Mouse (Mus musculus): ENCODE results near the gene Eva1b. TPM values are rescaled to one million over a fixed set of nuclear protein-coding genes. Genes with fewer than 3 reads are reported as not detected.
A peak's percentile ranks its signal among the peaks of the same experiment; 100 is the strongest.
"Not testable (repeated sequence)": the region's sequence is repeated elsewhere in the genome, so short reads cannot be mapped to it uniquely, and the experiment has no call there.

Eva1b gene
- polyA plus RNA-seq, 1 experiment, result 21.2 TPM

DNA sequence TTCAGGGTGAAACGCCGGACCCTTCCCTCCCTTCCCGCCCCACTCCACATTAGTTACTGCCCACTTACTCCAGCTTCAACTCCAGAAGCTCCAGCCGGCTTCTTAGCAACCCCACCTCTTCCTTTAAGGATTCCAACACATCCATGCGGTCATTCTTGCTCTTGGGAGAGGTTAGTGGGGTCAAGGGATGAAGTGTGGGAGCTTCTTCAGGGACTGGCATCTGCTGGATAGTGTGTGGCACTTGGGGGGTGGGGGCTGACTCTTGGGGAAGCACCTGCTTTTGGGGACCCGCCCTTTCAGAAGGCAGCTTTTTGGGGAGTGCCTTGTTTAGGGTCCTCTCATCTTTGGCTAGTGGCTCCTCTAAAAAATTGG is 3.4 kb downstream of the Eva1b start:
- WGBS, result 71% methylated on average over 6 of the region's 6 CpGs
- no peak for DNase-seq (ENCODE audit: low read depth, low spot score)

DNA sequence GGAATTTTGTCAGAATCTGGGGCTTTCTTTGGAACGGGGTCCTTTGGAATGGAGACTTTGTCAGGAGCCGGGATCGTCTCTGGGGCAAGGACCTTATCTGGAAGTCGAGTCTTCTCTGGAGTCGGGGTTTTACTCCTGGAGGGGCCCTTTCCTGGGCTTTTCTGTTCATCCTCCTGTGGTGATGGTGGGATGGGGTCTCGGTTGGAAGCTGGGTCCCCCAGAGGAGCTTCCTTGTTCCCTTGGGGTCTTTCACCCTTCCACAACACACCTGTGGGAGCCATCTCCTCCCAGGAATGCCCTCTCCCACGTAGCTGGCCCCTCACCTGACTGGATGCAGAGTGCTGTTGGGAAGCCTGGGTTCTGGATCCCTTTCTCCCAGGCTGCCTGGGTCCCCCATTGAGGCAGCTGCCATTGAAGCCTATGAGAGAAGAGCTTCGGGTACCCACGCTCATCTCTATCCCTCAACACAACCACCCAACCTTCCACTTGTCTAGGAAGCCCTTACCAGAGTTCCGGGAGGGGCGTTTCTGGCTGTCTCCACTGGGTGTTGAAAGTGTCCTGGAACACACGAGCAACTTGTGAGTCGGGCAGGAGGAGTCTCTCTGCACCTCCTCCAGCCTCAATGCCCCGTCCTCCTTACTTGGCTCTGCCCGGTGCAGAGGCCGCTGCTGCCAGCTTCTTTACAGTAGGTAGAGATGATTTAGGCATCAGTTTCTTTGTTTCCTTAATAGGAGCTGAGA is 4.3 kb downstream of the Eva1b start:
- no peak for DNase-seq (ENCODE audit: low read depth, low spot score)
- 83% methylated on average over 16 of the region's 16 CpGs for WGBS

DNA sequence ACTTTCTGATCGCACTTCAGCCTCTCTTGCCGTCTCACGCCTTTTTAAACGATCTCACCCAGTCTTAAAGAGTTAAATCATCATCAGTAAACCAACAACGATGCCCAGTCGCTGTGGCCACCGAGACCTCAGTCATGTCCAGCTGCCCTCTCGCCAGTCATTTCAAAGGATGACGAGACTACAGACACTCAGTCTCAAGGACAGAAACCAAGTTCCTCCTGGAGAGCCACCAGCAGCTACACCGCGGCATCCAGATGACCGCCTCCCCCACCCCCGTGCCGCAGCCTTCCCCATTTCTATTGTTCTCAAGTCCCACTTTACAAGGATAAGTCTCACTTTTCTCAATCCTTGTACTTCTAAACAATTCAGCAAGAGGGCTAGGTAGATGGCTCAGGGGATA is 5.3 kb downstream of the Eva1b start:
- DNase-seq (ENCODE audit: low read depth, low spot score), result no peak
- WGBS, result 64% methylated on average over 14 of the region's 14 CpGs

DNA sequence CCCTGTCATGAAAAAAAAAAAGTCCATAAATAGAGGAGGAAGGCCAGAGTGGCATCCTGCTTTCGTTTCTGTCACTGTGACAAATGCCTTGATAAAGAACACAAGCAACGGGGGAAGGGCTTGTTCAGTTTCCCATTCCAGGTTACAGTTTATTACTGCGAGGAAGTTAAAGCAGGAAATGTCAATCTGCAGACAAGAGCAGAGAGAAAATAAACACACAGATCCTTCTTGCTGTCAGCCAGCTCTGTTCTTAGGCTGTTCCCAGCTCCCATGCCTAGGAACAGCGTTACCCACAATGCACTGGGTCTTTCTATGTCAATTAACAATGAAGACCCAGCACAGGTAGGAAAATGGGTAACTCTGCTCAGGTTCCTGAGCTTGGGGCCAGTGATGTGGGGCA is 7.6 kb downstream of the Eva1b start:
- no peak for DNase-seq (ENCODE audit: low read depth, low spot score)
- WGBS, result 17% methylated on average over 4 of the region's 4 CpGs

GRCm38 (mm10) chr4:126155869-126156268 is 8.3 kb downstream of the Eva1b start:
- WGBS, result 9% methylated on average over 2 of the region's 2 CpGs
- no peak for DNase-seq (ENCODE audit: low read depth, low spot score)

- no peak for DNase-seq (ENCODE audit: low read depth, low spot score)
- WGBS, result 60% methylated on average over 5 of the region's 5 CpGs
Observed at GRCm38 (mm10) chr4:126156617-126157016, 9.1 kb downstream of the Eva1b start.

- DNase-seq (ENCODE audit: low read depth, low spot score), result no peak
- 91% methylated on average over 6 of the region's 6 CpGs for WGBS
Observed at GRCm38 (mm10) chr4:126157562-126157961, 10.0 kb downstream of the Eva1b start.

GRCm38 (mm10) chr4:126159455-126159854 is 11.9 kb downstream of the Eva1b start:
- no peak for DNase-seq (ENCODE audit: low read depth, low spot score)
- WGBS, result 82% methylated on average over 8 of the region's 8 CpGs

GRCm38 (mm10) chr4:126160981-126161380 is 13.4 kb downstream of the Eva1b start:
- DNase-seq (ENCODE audit: low read depth, low spot score), result no peak
- WGBS, result 90% methylated on average over 8 of the region's 8 CpGs

DNA sequence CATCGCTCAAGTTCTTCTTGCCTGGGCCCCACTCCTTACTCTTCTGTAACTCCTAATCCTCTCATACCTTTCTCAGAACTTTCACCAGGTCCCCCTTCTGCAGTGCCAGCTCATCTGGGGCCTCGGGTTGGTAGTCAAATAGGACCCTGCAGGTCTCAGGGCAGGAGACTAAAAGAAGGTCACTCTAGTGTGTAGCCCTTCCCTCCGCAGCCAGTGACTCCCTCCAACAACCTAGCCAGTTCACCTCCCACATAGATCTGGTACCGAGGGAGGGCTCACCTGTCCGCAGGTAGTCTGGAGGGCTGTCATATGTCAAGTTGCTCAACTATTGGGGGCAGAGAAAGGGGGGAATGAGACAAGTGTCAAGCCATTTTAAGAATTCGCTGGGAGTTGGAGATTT is 13.9 kb downstream of the Eva1b start:
- DNase-seq (ENCODE audit: low read depth, low spot score), result no peak
- 91% methylated on average over 6 of the region's 6 CpGs for WGBS

- WGBS, result 66% methylated on average over 9 of the region's 9 CpGs
Observed at GRCm38 (mm10) chr4:126161986-126162385, 14.4 kb downstream of the Eva1b start.

DNA sequence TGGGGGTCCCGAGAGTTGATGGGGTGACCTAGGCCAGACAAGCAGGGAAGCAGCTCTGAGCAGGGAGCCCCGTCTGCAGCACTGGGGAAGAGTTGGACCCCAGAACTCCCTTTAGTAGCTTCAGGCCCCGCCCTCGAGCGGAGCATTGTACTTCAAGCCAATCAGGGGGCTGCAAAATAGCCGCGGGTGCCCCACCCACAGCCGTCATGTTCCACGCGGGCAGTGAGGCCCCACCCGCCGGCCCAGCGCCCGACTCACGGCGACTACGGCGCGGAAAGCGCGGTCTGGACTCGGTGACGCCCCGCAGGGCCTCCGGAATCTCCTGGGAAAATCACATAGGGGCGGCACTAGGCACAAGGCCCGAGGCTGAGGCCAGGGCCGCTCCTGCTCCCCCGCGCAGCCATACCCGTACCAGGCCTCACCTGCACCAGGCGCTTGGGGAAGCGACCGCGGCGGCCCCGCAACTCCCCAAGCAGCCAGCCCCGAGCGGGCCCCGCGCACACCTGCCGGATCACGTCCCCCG is 15.1 kb downstream of the Eva1b start:
- WGBS, result under 1% methylated on average over 44 of the region's 44 CpGs
- DNase-seq (ENCODE audit: low read depth, low spot score), result no peak

More at GRCm38 (mm10) chr4:126161986-126162385, 14.4 kb downstream of the Eva1b start:
- no peak for DNase-seq (ENCODE audit: low read depth, low spot score)

GRCm38 (mm10) chr4:126163067-126163659 is 15.6 kb downstream of the Eva1b start, which contains the start of gene Sh3d21:
TSS of gene Sh3d21 (minus strand) at chr4:126163491.
- WGBS, result 4% methylated on average over 22 of the region's 22 CpGs
- no peak for DNase-seq (ENCODE audit: low read depth, low spot score)

DNA sequence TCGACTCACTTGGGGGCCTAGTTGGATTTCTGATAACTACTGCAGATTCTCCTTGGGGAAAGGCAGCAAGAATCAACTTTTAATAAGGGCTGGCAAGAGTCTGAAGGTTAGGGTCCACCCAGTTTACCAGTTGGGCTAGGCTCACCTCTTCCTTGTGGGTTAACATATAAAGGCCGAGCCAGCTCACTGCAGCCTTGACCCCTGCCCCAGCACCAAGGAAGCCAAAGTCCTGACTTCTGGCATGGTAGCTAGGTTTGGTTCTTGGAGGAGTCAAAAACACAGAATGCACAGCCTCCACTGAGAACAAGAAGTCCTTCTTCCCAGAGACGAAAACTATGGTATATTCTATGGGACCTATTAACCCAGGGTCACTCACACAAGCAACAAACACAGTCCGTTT is 16.1 kb downstream of the Eva1b start:
- peak; percentile 55 for DNase-seq (ENCODE audit: low read depth, low spot score)
- 35% methylated on average over 4 of the region's 4 CpGs for WGBS

DNA sequence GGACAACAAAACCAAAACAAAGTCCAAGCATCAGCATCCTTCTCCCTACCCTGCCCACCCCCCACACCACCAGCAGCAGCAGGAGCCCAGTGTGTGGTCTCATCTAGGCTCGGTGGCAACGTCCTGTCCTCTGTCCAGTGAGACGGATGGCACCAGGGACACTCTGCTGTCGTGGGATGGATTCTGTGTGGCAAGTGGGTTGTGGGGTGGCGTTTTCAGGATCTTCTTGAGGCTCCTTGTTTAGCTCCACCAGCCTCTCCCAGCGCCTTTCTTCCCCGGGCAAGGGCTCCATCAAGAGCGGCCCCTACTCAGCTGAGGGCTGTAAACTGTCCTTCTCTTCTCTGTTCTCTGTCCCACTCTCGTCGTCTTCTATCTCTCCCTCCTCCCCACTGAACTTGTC is 17.5 kb downstream of the Eva1b start:
- 69% methylated on average over 9 of the region's 10 CpGs for WGBS
- not testable (repeated sequence) for DNase-seq (ENCODE audit: low read depth, low spot score)

- 68% methylated on average over 3 of the region's 3 CpGs for WGBS
- DNase-seq (ENCODE audit: low read depth, low spot score), result no peak
Observed at GRCm38 (mm10) chr4:126166084-126166483, 18.5 kb downstream of the Eva1b start.

- 46% methylated on average over 6 of the region's 6 CpGs for WGBS
- DNase-seq (ENCODE audit: low read depth, low spot score), result no peak
Observed at GRCm38 (mm10) chr4:126168851-126169250, 21.3 kb downstream of the Eva1b start.

DNA sequence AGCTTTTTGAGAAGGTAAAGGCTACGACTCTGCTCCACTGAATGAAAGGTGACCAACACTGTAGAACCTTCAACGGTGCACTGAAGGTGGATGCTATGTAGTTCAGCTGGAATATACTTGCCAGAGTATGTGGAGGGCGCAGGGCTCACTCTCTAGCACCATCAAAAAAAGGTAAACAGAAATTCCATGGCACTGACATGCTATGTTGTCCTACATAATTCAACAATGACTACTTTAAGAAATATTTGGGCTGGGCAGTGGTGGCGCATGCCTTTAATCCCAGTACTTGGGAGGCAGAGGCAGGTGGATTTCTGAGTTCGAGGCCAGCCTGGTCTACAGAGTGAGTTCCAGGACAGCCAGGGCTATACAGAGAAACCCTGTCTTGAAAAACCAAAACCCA is 23.2 kb downstream of the Eva1b start:
- DNase-seq (ENCODE audit: low read depth, low spot score), result not testable (repeated sequence)
- WGBS, result 92% methylated on average over 5 of the region's 5 CpGs

DNA sequence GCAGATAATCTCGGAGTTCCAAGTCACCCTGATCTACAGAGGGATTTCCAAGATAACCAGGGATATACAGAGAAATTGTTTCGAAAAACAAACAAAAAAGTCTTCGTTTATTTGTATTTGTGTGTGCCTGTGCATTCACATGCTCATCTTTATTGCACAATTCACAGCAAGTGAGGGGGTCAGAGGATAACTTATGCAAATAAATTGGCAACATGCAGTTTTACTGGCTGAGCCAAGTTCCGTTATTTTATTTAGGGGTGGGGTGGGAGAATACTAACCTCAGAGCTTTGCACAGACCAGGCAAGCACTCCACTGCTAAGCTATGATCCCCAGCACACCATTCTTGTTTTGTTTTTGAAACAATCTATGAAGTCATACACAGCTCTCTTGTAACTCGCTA is 26.3 kb downstream of the Eva1b start:
- WGBS, result 64% methylated on average over 5 of the region's 5 CpGs
- DNase-seq (ENCODE audit: low read depth, low spot score), result no peak

- not testable (repeated sequence) for DNase-seq (ENCODE audit: low read depth, low spot score)
- 78% methylated on average over 7 of the region's 7 CpGs for WGBS
Observed at GRCm38 (mm10) chr4:126175980-126176379, 28.4 kb downstream of the Eva1b start.

All from large intestine, adult 2 months (tissue).